Mouse (Mus musculus): ENCODE results near the gene Vax1.

Gene Vax1

DNA sequence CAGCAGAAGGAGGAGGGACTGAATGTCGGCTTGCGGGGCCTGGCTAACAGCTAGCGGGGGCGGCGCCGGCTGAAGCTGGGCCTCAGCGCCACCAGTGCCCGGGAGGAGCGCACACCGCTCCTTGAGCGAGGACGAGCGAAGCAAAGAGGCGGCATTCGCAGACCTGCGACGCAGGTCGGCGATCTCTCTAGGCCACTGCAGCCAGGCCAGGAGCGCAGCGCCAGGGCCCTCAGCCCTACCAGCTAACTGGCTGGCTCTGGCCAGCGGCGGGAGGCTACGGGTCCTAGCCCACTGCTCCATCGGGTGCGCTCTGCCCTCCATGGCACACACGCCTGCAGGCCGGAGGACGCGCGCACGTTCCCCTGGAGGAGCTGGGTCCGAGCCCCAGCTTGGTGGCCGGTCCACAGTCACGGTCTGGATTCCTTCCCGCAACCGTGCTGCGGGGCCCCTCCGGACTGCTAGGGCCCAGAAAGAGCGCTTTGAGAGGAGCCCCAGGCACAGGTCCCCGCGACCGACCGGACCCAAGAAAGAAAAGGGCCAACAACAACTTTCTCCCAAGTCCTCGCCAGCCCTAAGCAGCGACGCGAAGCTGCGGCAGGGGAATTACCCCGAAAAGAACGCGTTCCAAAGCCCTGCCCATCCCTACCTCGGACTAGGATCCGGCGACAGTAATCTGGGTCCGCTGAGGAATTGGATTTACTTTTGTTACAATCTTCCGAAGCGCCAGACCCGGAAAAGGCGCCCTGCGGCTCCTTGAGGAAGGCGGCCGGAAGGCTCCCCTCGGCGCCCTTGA lies 517 bp downstream of the Vax1 start:
- no peak for DNase-seq (ENCODE audit: low spot score)

DNA sequence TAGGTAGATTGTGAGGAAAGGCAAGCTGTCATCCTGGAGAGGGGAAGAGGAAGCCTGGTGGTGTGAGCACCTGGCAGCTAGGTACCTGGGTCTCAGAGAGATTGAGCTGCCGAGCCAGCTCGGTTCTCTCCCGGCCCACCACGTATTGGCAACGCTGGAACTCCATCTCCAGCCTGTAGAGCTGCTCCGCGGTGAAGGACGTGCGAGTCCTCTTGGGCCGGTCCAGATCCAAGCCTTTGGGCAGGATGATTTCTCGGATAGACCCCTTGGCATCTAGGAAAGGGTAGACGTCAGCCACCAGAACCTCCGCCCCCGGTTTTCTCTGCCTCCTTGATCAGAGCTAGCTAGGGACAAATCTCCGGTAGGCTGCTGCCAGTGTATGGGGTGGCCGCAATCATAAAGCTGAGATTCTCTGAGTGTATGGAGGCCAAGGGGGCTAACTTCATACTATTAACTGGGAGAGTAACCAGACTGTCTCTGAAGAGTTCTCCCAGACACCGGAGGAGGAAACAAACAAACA lies 1.4 kb downstream of the Vax1 start:
- DNase-seq (ENCODE audit: low spot score): no peak

GRCm38 (mm10) chr19:59167871-59168270 lies 2.0 kb downstream of the Vax1 start:
- DNase-seq (ENCODE audit: low spot score): no peak

- no peak for DNase-seq (ENCODE audit: low spot score)
These were observed 3.0 kb downstream of the Vax1 start for GRCm38 (mm10) chr19:59166879-59167278.

DNA sequence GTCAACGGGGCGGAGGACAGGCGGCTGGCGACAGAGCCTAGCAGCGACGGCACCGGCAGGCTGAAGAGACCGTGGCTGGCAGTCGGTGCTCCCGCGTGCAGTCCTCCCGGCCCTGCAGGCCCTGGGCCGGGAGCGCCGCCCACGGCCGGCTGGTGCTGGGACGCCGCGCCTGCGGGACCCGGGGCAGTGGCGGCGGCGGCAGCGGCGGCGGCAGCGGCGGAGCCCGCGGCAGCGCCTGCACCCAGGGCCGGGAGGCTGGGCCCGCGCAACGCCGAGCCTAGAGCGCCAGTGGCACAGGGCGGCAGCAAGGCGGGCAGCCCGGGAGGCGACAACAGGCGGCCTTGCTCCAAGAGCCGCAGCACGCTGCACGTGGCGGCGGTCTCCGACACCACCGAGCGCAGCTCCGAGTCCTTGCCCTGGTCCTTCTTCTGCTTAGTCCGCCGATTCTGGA lies 3.5 kb downstream of the Vax1 start:
- DNase-seq (ENCODE audit: low spot score): peak; percentile 7

GRCm38 (mm10) chr19:59165577-59165976 lies 4.3 kb downstream of the Vax1 start:
- no peak for DNase-seq (ENCODE audit: low spot score)

DNA sequence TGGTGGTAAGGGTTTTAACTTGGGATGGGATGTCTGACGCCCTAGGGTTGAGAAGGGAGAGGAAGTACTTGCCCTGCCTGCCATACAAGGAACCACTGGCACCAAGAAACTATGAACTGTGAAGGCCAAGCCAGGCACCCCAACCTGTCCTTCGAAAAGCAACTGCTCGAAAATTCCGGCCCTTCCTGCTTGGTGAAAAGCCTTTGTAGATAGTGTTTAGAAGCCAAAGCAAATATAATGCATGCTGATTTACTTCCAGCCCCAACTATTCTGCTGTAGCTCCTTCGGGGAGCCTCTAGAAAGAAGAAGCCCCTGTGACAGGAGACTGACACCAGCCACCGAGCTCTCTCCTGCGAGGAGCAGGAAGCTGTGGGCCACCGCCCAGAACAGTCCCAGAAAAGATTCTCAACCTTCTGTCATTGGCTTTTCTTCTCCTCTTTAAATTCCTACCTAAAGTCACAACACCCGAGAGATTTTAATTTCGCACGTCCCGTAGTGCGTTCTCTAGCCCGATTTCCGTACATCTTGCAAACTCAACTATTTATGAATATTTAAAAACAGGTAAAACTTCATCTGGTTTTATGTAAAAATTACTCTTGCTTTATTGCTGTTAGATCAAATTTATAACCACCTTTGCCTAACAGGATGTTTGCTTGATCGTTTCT lies 4.8 kb downstream of the Vax1 start:
- no peak for DNase-seq (ENCODE audit: low spot score)

DNA sequence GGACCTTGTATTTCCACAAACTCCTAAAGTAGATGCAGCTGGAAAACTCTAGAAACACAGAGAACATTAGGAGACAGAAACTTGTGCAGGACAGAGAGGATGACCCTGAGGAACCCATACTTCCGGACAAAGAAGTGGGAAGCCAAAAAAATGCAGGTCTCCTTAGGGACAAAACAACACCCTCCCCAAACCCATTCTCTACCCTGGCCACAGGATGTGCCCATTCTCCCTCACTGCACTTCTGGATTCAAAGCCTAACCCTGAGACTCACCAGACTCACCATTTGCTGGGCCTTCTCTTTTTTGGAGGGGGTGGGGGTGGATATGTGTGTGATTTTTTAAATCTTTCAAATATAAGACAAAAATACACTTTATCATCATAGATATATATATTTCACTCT lies 5.7 kb downstream of the Vax1 start:
- no peak for DNase-seq (ENCODE audit: low spot score)

- no peak for DNase-seq (ENCODE audit: low spot score)
These were observed 13.2 kb downstream of the Vax1 start for GRCm38 (mm10) chr19:59156702-59157101.

DNA sequence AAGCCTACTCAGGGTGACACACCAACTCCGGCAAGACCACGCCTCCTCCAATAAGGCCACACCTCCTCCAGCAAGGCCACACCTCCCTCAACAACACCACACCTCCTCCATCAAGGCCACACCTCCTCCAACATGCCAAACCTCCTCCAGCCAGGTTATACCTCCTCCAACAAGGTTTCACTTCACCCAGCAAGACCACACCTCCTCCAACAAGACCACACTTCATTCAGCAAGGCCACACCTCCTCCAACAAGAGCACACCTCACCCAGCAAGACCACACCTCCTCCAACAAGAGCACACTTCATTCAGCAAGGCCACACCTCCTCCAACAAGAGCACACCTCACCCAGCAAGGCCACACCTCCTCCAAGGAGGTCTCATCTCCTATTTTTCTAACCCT lies 15.7 kb downstream of the Vax1 start:
- DNase-seq (ENCODE audit: low spot score): no peak

- no peak for DNase-seq (ENCODE audit: low spot score)
These were observed 24.2 kb downstream of the Vax1 start for GRCm38 (mm10) chr19:59145492-59146140.

DNA sequence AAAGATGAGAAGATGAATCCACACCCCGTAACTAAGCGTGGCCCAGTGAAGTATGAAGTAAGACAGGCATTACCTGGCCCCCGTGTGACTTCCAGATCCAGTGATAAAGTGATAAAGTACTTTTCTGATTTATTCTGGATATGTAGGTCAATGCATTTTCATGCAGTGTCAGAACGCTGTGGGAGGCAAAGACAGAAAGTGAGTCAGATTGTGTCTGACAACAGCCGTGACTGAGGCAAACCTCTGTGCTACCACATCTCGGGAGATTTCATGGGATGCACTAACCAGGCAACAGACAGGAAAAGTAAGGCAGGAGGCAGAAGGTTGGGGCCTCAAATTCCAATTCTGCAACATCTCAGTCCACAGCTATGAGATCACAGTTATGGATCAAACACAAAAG lies 24.8 kb downstream of the Vax1 start:
- no peak for DNase-seq (ENCODE audit: low spot score)

DNA sequence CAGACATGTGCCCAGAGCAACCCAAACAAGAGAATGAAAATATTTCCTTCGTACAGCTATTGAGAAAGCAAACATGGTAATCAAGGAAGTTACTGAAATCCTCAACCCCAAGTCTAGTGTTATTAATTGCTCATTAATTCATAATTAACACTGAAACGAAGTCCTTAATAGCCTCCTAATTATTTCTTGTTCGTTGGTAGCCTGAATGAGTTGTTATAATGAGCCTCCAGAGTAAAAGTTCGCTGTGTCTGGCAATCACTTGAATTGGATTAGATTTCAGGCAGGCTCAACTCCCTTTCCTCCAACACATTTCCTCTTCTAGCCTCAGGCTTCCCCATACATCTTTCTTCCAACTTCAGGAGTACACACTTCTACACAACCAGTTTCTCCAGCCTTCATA lies 27.6 kb downstream of the Vax1 start:
- no peak for DNase-seq (ENCODE audit: low spot score)

- DNase-seq (ENCODE audit: low spot score): no peak
These were observed 34.5 kb downstream of the Vax1 start for GRCm38 (mm10) chr19:59135387-59135786.

- no peak for DNase-seq (ENCODE audit: low spot score)
These were observed 34.9 kb downstream of the Vax1 start for GRCm38 (mm10) chr19:59134916-59135315.

- no peak for DNase-seq (ENCODE audit: low spot score)
These were observed 36.7 kb downstream of the Vax1 start for GRCm38 (mm10) chr19:59133202-59133601.

- no peak for DNase-seq (ENCODE audit: low spot score)
These were observed 40.2 kb downstream of the Vax1 start for GRCm38 (mm10) chr19:59129671-59130070.

DNA sequence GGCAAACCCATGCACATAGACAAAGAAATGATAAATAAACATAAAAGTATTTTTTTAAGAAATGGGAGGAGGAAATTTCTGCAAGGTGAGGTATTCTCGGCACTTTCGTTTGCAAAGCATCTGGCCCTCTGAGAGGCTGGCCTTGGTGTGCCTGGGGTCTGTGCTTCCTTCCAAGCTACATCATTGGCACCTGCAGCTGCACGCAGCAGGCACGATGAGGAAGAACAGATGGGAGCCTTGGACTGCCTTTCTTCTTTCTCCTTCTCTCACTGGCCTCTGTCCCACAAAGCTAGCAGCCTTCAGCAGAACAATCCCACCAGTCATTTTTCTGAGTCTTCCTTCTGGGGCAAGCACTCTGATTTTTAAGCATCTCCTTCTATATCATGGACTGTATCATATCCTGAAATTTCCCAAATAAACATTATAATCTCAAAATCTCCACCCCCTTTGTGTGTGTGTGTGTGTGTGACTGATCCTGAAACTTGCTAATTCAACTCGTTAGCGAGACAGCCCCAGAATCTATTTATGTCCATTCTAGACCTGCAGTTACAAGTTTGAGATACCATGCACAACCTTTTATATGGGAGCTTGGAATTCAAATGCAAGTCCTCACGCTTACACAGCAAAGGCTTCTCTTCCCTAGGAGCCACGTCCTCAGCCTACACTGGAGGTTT lies 41.2 kb downstream of the Vax1 start:
- DNase-seq (ENCODE audit: low spot score): no peak

DNA sequence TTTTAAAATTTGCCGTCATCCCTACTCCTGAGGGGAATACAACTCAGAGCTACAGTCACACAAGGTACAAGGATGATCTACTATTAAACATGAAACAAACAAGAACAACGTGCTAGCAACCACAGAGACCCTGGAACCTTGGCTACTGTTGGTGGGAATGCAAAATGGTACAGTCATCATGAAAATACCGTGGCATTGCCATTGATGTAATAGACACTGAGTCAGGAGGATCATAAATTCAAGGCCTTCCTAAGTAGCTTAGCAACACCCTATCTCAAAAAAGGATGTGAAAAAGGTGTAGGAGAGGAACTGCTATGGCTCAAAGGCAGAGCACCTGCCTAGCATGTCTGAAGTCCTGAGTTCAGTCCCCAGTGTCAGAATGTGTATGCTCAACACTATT lies 42.4 kb downstream of the Vax1 start:
- DNase-seq (ENCODE audit: low spot score): no peak
